Comparison of ENCODE assay signal across 13 mouse cellular contexts in the genomic region with DNA sequence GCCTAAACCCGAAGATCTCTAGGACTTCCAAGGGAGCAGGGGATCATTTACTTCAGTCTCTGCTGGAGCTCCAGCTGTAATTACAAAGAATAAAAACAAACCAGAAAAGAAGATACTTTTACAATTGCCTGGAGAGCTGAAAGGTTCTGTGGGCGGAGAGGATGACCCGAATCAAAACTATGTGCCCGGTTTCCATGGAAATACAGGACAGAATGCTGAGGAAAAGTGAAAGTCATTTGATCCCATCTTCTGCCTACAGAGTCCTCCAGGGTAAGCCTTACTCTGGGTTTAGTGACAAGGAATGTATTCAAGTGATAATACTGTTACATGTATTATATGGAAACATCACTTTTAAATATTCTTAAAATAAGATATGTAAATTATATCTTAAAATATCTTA.
"Had no signal": no experiment of that assay in that cellular context is flagged by ENCODE, and none has a peak within 500 bp of the region (broad histone marks: within the 10 kb centered on the region; RNA-seq: fewer than 3 reads in every experiment).

No protein-coding gene starts in this region.

- ATAC-seq: liver, embryonic 12.5 days had no signal

- H3K36me3 ChIP-seq: limb, embryonic 15.5 days; liver, embryonic 12.5 days; midbrain, embryonic 10.5 days; neural tube, embryonic 13.5 days; stomach, embryonic 15.5 days had no signal

- H3K9me3 ChIP-seq: limb, embryonic 15.5 days; liver, embryonic 12.5 days; midbrain, embryonic 10.5 days; neural tube, embryonic 13.5 days; stomach, embryonic 15.5 days had no signal

- H3K4me1 ChIP-seq: limb, embryonic 15.5 days; liver, embryonic 12.5 days; neural tube, embryonic 13.5 days; stomach, embryonic 15.5 days had no signal

- H3K4me3 ChIP-seq: limb, embryonic 15.5 days; liver, embryonic 12.5 days; midbrain, embryonic 10.5 days; neural tube, embryonic 13.5 days; stomach, embryonic 15.5 days had no signal

- H3K4me2 ChIP-seq: limb, embryonic 15.5 days; liver, embryonic 12.5 days; lung, embryonic 14.5 days; neural tube, embryonic 13.5 days; stomach, embryonic 15.5 days had no signal

- H3K27me3 ChIP-seq: limb, embryonic 15.5 days; liver, embryonic 12.5 days; neural tube, embryonic 13.5 days; stomach, embryonic 15.5 days had no signal

- H3K27ac ChIP-seq: limb, embryonic 15.5 days; liver, embryonic 12.5 days; midbrain, embryonic 10.5 days; neural tube, embryonic 13.5 days; stomach, embryonic 15.5 days had no signal

- H3K9ac ChIP-seq: limb, embryonic 15.5 days; liver, embryonic 12.5 days; lung, embryonic 14.5 days; neural tube, embryonic 13.5 days; stomach, embryonic 15.5 days had no signal

- DNase-seq: kidney, adult 9 months; lung, embryonic 14.5 days; lung, postnatal 10 days; lung, postnatal 4 days; midbrain, embryonic 14.5 days; retina, postnatal 1 day; right cerebral cortex, postnatal 4 days; thymus, postnatal 4 days had no signal
